Mouse (Mus musculus): ENCODE data around the gene Grcc10. TPM values are rescaled to one million over a fixed set of nuclear protein-coding genes. Genes with fewer than 3 reads are reported as not detected.

Grcc10 gene
- polyA plus RNA-seq, 1 experiment from 2014 or later: 701 TPM

- H3K36me3 ChIP-seq (replicated peaks; ENCODE audit: control insufficient read depth, insufficient read depth): peaks cover 49% of the 10 kb centered on the region
- H3K4me2 ChIP-seq (replicated peaks): peak overlapping the region; percentile 92
- WGBS: 22% methylated on average over 11 of the region's 11 CpGs
- peaks cover 23% of the 10 kb centered on the region for H3K4me1 ChIP-seq (replicated peaks; ENCODE audit: control insufficient read depth, insufficient read depth, low read length)
- no peaks in the 10 kb centered on the region for H3K27me3 ChIP-seq (ENCODE audit: control insufficient read depth, insufficient read depth, low read length)
- DNase-seq (ENCODE audit: low spot score): no peak
- no peaks in the 10 kb centered on the region for H3K9me3 ChIP-seq (ENCODE audit: control insufficient read depth, low read length)
- H3K27ac ChIP-seq: peak overlapping the region; percentile 81; the same call in 1 of the 2 replicates
- peak overlapping the region; percentile 93 for H3K9ac ChIP-seq
- ATAC-seq (ENCODE audit: low FRiP score): no peak
- peak overlapping the region; percentile 90 for H3K4me3 ChIP-seq (replicated peaks; ENCODE audit: low read length)
Measured at GRCm38 (mm10) chr6:124712918-124713317, 28.3 kb downstream of the Grcc10 start.

GRCm38 (mm10) chr6:124711824-124712782, 29.1 kb downstream of the Grcc10 start, which contains the start of the genes Emg1 and Phb2:
Gene Emg1, minus strand, starts transcription at chr6:124712178.
Gene Phb2, plus strand, starts transcription at chr6:124712336.
- ATAC-seq (ENCODE audit: low FRiP score) (peak; percentile 97), DNase-seq (ENCODE audit: low spot score) (peak; percentile 98)
- Histone ChIP-seq H3K4me3 (replicated peaks; ENCODE audit: low read length) (peak within 1 kb of the TSS; percentile 90), H3K9ac (peak within 1 kb of the TSS; percentile 93), H3K27me3 (ENCODE audit: control insufficient read depth, insufficient read depth, low read length) (no peaks in the 10 kb centered on the region), H3K36me3 (replicated peaks; ENCODE audit: control insufficient read depth, insufficient read depth) (peaks cover 46% of the 10 kb centered on the region), H3K27ac (peak within 1 kb of the TSS; percentile 81), H3K4me2 (replicated peaks) (peak within 1 kb of the TSS; percentile 92), H3K4me1 (replicated peaks; ENCODE audit: control insufficient read depth, insufficient read depth, low read length) (peaks cover 23% of the 10 kb centered on the region), H3K9me3 (ENCODE audit: control insufficient read depth, low read length) (no peaks in the 10 kb centered on the region)
- under 1% methylated on average over 75 of the region's 76 CpGs for WGBS

GRCm38 (mm10) chr6:124708289-124708889, 32.8 kb downstream of the Grcc10 start:
- Histone ChIP-seq H3K27ac (no peak overlapping the region), H3K27me3 (ENCODE audit: control insufficient read depth, insufficient read depth, low read length) (no peaks in the 10 kb centered on the region), H3K9me3 (ENCODE audit: control insufficient read depth, low read length) (no peaks in the 10 kb centered on the region), H3K4me2 (replicated peaks) (no peak overlapping the region), H3K4me1 (replicated peaks; ENCODE audit: control insufficient read depth, insufficient read depth, low read length) (peaks cover 16% of the 10 kb centered on the region), H3K9ac (no peak overlapping the region), H3K36me3 (replicated peaks; ENCODE audit: control insufficient read depth, insufficient read depth) (peaks cover 37% of the 10 kb centered on the region), H3K4me3 (replicated peaks; ENCODE audit: low read length) (no peak overlapping the region)
- DNase-seq (ENCODE audit: low spot score): no peak
- WGBS: 98% methylated on average over 10 of the region's 10 CpGs
- no peak for ATAC-seq (ENCODE audit: low FRiP score)

GRCm38 (mm10) chr6:124706061-124706627, 35.0 kb downstream of the Grcc10 start:
- DNase-seq (ENCODE audit: low spot score) (no peak), ATAC-seq (ENCODE audit: low FRiP score) (no peak)
- Histone ChIP-seq H3K9ac (no peak overlapping the region), H3K27ac (no peak overlapping the region), H3K4me1 (replicated peaks; ENCODE audit: control insufficient read depth, insufficient read depth, low read length) (peaks cover 9% of the 10 kb centered on the region), H3K9me3 (ENCODE audit: control insufficient read depth, low read length) (no peaks in the 10 kb centered on the region), H3K4me2 (replicated peaks) (no peak overlapping the region), H3K36me3 (replicated peaks; ENCODE audit: control insufficient read depth, insufficient read depth) (peaks cover 60% of the 10 kb centered on the region), H3K27me3 (ENCODE audit: control insufficient read depth, insufficient read depth, low read length) (no peaks in the 10 kb centered on the region), H3K4me3 (replicated peaks; ENCODE audit: low read length) (no peak overlapping the region)
- 88% methylated on average over 5 of the region's 5 CpGs for WGBS

GRCm38 (mm10) chr6:124704417-124704816, 36.8 kb downstream of the Grcc10 start:
- no peaks in the 10 kb centered on the region for H3K27me3 ChIP-seq (ENCODE audit: control insufficient read depth, insufficient read depth, low read length)
- H3K36me3 ChIP-seq (replicated peaks; ENCODE audit: control insufficient read depth, insufficient read depth): peaks cover 77% of the 10 kb centered on the region
- H3K9me3 ChIP-seq (ENCODE audit: control insufficient read depth, low read length): no peaks in the 10 kb centered on the region
- H3K4me2 ChIP-seq (replicated peaks): no peak overlapping the region
- no peak overlapping the region for H3K27ac ChIP-seq
- whole genome bisulfite sequencing: 95% methylated on average over 2 of the region's 2 CpGs
- no peak overlapping the region for H3K4me3 ChIP-seq (replicated peaks; ENCODE audit: low read length)
- no peak overlapping the region for H3K9ac ChIP-seq
- DNase-seq (ENCODE audit: low spot score) (no peak), ATAC-seq (ENCODE audit: low FRiP score) (no peak)
- H3K4me1 ChIP-seq (replicated peaks; ENCODE audit: control insufficient read depth, insufficient read depth, low read length): no peaks in the 10 kb centered on the region

- Histone ChIP-seq H3K4me1 (replicated peaks; ENCODE audit: control insufficient read depth, insufficient read depth, low read length) (no peaks in the 10 kb centered on the region), H3K36me3 (replicated peaks; ENCODE audit: control insufficient read depth, insufficient read depth) (peaks cover 83% of the 10 kb centered on the region)
Measured at GRCm38 (mm10) chr6:124703789-124704188, 37.4 kb downstream of the Grcc10 start.

GRCm38 (mm10) chr6:124702784-124703103, 38.4 kb downstream of the Grcc10 start:
- Histone ChIP-seq H3K4me1 (replicated peaks; ENCODE audit: control insufficient read depth, insufficient read depth, low read length) (no peaks in the 10 kb centered on the region), H3K27me3 (ENCODE audit: control insufficient read depth, insufficient read depth, low read length) (no peaks in the 10 kb centered on the region), H3K4me2 (replicated peaks) (no peak overlapping the region), H3K9me3 (ENCODE audit: control insufficient read depth, low read length) (no peaks in the 10 kb centered on the region), H3K27ac (no peak overlapping the region), H3K36me3 (replicated peaks; ENCODE audit: control insufficient read depth, insufficient read depth) (peaks cover 76% of the 10 kb centered on the region), H3K4me3 (replicated peaks; ENCODE audit: low read length) (no peak overlapping the region), H3K9ac (no peak overlapping the region)
- DNase-seq (ENCODE audit: low spot score) (peak; percentile 66), ATAC-seq (ENCODE audit: low FRiP score) (peak; percentile 62; the same call in 1 of the 2 replicates)
- WGBS: 55% methylated on average over 3 of the region's 3 CpGs

More at GRCm38 (mm10) chr6:124703789-124704188, 37.4 kb downstream of the Grcc10 start:
- H3K27ac ChIP-seq: no peak overlapping the region
- no peak overlapping the region for H3K9ac ChIP-seq
- ATAC-seq (ENCODE audit: low FRiP score): no peak
- DNase-seq (ENCODE audit: low spot score): no peak
- H3K4me2 ChIP-seq (replicated peaks): no peak overlapping the region
- H3K27me3 ChIP-seq (ENCODE audit: control insufficient read depth, insufficient read depth, low read length): no peaks in the 10 kb centered on the region
- no peaks in the 10 kb centered on the region for H3K9me3 ChIP-seq (ENCODE audit: control insufficient read depth, low read length)
- WGBS: 80% methylated on average over 7 of the region's 7 CpGs
- no peak overlapping the region for H3K4me3 ChIP-seq (replicated peaks; ENCODE audit: low read length)

GRCm38 (mm10) chr6:124702102-124702783, 38.9 kb downstream of the Grcc10 start:
- Histone ChIP-seq H3K4me1 (replicated peaks; ENCODE audit: control insufficient read depth, insufficient read depth, low read length) (no peaks in the 10 kb centered on the region), H3K27ac (no peak overlapping the region), H3K9me3 (ENCODE audit: control insufficient read depth, low read length) (no peaks in the 10 kb centered on the region), H3K9ac (no peak overlapping the region), H3K27me3 (ENCODE audit: control insufficient read depth, insufficient read depth, low read length) (no peaks in the 10 kb centered on the region), H3K36me3 (replicated peaks; ENCODE audit: control insufficient read depth, insufficient read depth) (peaks cover 76% of the 10 kb centered on the region), H3K4me2 (replicated peaks) (no peak overlapping the region), H3K4me3 (replicated peaks; ENCODE audit: low read length) (no peak overlapping the region)
- WGBS: 95% methylated on average over 17 of the region's 17 CpGs
- ATAC-seq (ENCODE audit: low FRiP score) (peak; percentile 15; the same call in 1 of the 2 replicates), DNase-seq (ENCODE audit: low spot score) (no peak)

Data from hindbrain, embryonic 14.5 days (tissue).